Mouse (Mus musculus) embryonic facial prominence, embryonic 15.5 days (tissue): ENCODE measurements around the gene Ccdc190. TPM values are rescaled to one million over a fixed set of nuclear protein-coding genes. Genes with fewer than 3 reads are reported as not detected.

Experiments
- ATAC-seq: fragments of 200-750 bp; cut with Nextera tagmentation; 2 replicates; pipeline ENCODE4 v1.8.0; 2017; ENCODE audit warnings: low read depth, moderate TSS enrichment; ENCODE audit not compliant: insufficient number of reproducible peaks, low FRiP score, low TSS enrichment
- H3K27ac ChIP-seq: fragments of 300-500 bp; sonication (generic); replicated peaks from 2 replicates; pipeline ENCODE4 v1.5.1; 2015; ENCODE audit warnings: mild to moderate bottlenecking, inconsistent platforms
- H3K27me3 ChIP-seq: fragments of 300-500 bp; sonication (generic); 2 replicates; pipeline ENCODE4 v1.6.1; 2015; ENCODE audit warnings: inconsistent platforms
- H3K36me3 ChIP-seq: fragments of 300-500 bp; sonication (generic); 2 replicates; pipeline ENCODE4 v1.6.1; 2015; ENCODE audit warnings: mild to moderate bottlenecking, inconsistent platforms
- H3K4me1 ChIP-seq: fragments of 300-500 bp; sonication (generic); 2 replicates; pipeline ENCODE4 v1.6.1; 2015; ENCODE audit warnings: inconsistent platforms
- H3K4me2 ChIP-seq: fragments of 300-500 bp; sonication (generic); replicated peaks from 2 replicates; pipeline ENCODE4 v1.6.1; 2015; ENCODE audit warnings: mild to moderate bottlenecking, inconsistent platforms
- H3K4me3 ChIP-seq: fragments of 300-500 bp; sonication (generic); replicated peaks from 2 replicates; pipeline ENCODE4 v1.5.1; 2015; ENCODE audit warnings: mild to moderate bottlenecking, inconsistent platforms
- H3K9ac ChIP-seq: fragments of 300-500 bp; sonication (generic); 2 replicates; pipeline ENCODE4 v1.6.1; 2015; ENCODE audit warnings: inconsistent platforms
- H3K9me3 ChIP-seq: fragments of 300-500 bp; sonication (generic); replicated peaks from 2 replicates; pipeline ENCODE4 v1.6.1; 2016; ENCODE audit warnings: inconsistent platforms
- WGBS: fragments of 180-500 bp; shearing (Covaris S2); methylation state at CpG from one replicate; pipeline ENCODE4 v1.1.7; 2015; 5-methylcytosine and 5-hydroxymethylcytosine counted together
- polyA plus RNA-seq: library from polyadenylated mRNA; unstranded; fragments of >200 nt; fragmentation: Nextera tagmentation; extraction: Ambion mirVana; gene quantifications from 2 replicates; pipeline ENCODE4 v1.2.1, GENCODE M21; 2015

The Ccdc190 gene
- polyA plus RNA-seq, 1 experiment from 2014 or later = 0.71 TPM

GRCm38 (mm10) chr1:169968792-169969515 is 40.5 kb downstream of the Ccdc190 start, which contains the start of gene Hsd17b7:
Hsd17b7 (minus strand) TSS chr1:169969241.
- H3K9me3 ChIP-seq = no peaks in the 10 kb centered on the region
- peaks cover 21% of the 10 kb centered on the region; the same call in 1 of the 2 replicates for H3K36me3 ChIP-seq
- H3K27ac ChIP-seq = peak within 1 kb of the TSS; percentile 92
- H3K27me3 ChIP-seq = no peaks in the 10 kb centered on the region
- peaks cover 16% of the 10 kb centered on the region for H3K4me1 ChIP-seq
- peak within 1 kb of the TSS; percentile 83 for H3K4me2 ChIP-seq
- WGBS = under 1% methylated on average over 48 of the region's 48 CpGs
- peak within 1 kb of the TSS; percentile 72 for H3K4me3 ChIP-seq
- H3K9ac ChIP-seq = peak within 1 kb of the TSS; percentile 49
- ATAC-seq = peak; percentile 100

- 1% methylated on average over 9 of the region's 9 CpGs for WGBS
- peak; percentile 51; the same call in 1 of the 2 replicates for ATAC-seq
- 0 out of 2 replicates have a peak overlapping the region, but pooled peaks have one; percentile 28 for H3K9ac ChIP-seq
- H3K9me3 ChIP-seq = no peaks in the 10 kb centered on the region
- no peaks in the 10 kb centered on the region for H3K27me3 ChIP-seq
- H3K36me3 ChIP-seq = peaks cover 17% of the 10 kb centered on the region; the same call in 1 of the 2 replicates
- H3K4me2 ChIP-seq = peak overlapping the region; percentile 83
- H3K4me1 ChIP-seq = peaks cover 16% of the 10 kb centered on the region
- peak overlapping the region; percentile 72 for H3K4me3 ChIP-seq
- H3K27ac ChIP-seq = peak overlapping the region; percentile 92
Observed at GRCm38 (mm10) chr1:169969516-169969886, 41.1 kb downstream of the Ccdc190 start.

- Histone ChIP-seq H3K9ac (no peak overlapping the region), H3K36me3 (peaks cover 4% of the 10 kb centered on the region; the same call in 1 of the 2 replicates), H3K27me3 (no peaks in the 10 kb centered on the region), H3K27ac (no peak overlapping the region; the same call in 1 of the 2 replicates), H3K4me2 (no peak overlapping the region), H3K4me1 (peaks cover 16% of the 10 kb centered on the region), H3K4me3 (no peak overlapping the region), H3K9me3 (no peaks in the 10 kb centered on the region)
- 82% methylated on average over 4 of the region's 4 CpGs for WGBS
- ATAC-seq = no peak
Observed at GRCm38 (mm10) chr1:169970936-169971335, 42.5 kb downstream of the Ccdc190 start.

GRCm38 (mm10) chr1:169971998-169972397 is 43.5 kb downstream of the Ccdc190 start:
- 77% methylated on average over 2 of the region's 2 CpGs for WGBS
- Histone ChIP-seq H3K9me3 (no peaks in the 10 kb centered on the region), H3K27ac (peak overlapping the region; percentile 34; the same call in 1 of the 2 replicates), H3K27me3 (no peaks in the 10 kb centered on the region), H3K36me3 (peaks cover 11% of the 10 kb centered on the region; the same call in 1 of the 2 replicates), H3K4me1 (peaks cover 16% of the 10 kb centered on the region), H3K9ac (no peak overlapping the region), H3K4me3 (no peak overlapping the region), H3K4me2 (no peak overlapping the region)
- no peak for ATAC-seq

GRCm38 (mm10) chr1:169977621-169978020 is 49.2 kb downstream of the Ccdc190 start:
- H3K4me1 ChIP-seq = no peaks in the 10 kb centered on the region
- no peak overlapping the region for H3K27ac ChIP-seq
- 85% methylated on average over 4 of the region's 4 CpGs for whole genome bisulfite sequencing
- H3K4me2 ChIP-seq = no peak overlapping the region
- ATAC-seq = no peak
- peaks cover 15% of the 10 kb centered on the region; the same call in 1 of the 2 replicates for H3K36me3 ChIP-seq
- no peaks in the 10 kb centered on the region for H3K9me3 ChIP-seq
- no peak overlapping the region for H3K9ac ChIP-seq
- no peak overlapping the region for H3K4me3 ChIP-seq
- H3K27me3 ChIP-seq = no peaks in the 10 kb centered on the region

Other genes starting within 250 kb of the Ccdc190 start
- 3.3 and 3.6 TPM in 2 replicates for gene Rgs4, start 181.0 kb upstream of the Ccdc190 start, polyA plus RNA-seq
- gene Hsd17b7, start 40.6 kb downstream of the Ccdc190 start, polyA plus RNA-seq = 20.3 and 21.5 TPM in 2 replicates
- 89.0 and 90.2 TPM in 2 replicates for gene Ddr2, start 182.1 kb downstream of the Ccdc190 start, polyA plus RNA-seq
- gene Uap1, start 246.3 kb downstream of the Ccdc190 start, polyA plus RNA-seq = 68.4 and 70.9 TPM in 2 replicates